Mouse (Mus musculus): ENCODE measurements around the gene Hdac5. TPM values are rescaled to one million over a fixed set of nuclear protein-coding genes. Genes with fewer than 3 reads are reported as not detected.

The Hdac5 gene
- polyA plus RNA-seq, 1 experiment from 2014 or later: 54.5 TPM

GRCm38 (mm10) chr11:102265816-102266215 lies 35.9 kb upstream of the Hdac5 start:
- WGBS: 58% methylated on average over 14 of the region's 14 CpGs
- peaks cover 12 to 16% of the 10 kb centered on the region in 2 experiments for H3K4me1 ChIP-seq (ENCODE audit: control insufficient read depth in 2 of 2, insufficient read depth in 2 of 2, low read length in 2 of 2)
- no peak overlapping the region for H3K9ac ChIP-seq (ENCODE audit: low read length)
- no peak overlapping the region for H3K4me3 ChIP-seq (ENCODE audit: control insufficient read depth in 1 of 2, insufficient read depth in 1 of 2, low read depth in 1 of 2, low read length in 2 of 2)
- ATAC-seq (ENCODE audit: insufficient number of reproducible peaks, insufficient read depth, low FRiP score, low read depth): no peak
- H3K36me3 ChIP-seq (ENCODE audit: control insufficient read depth, insufficient read depth, low read length): peaks cover 25% of the 10 kb centered on the region
- H3K27me3 ChIP-seq (ENCODE audit: control insufficient read depth, insufficient read depth, low read length): no peaks in the 10 kb centered on the region
- no peaks in the 10 kb centered on the region for H3K9me3 ChIP-seq (ENCODE audit: control insufficient read depth, low read length)
- H3K4me2 ChIP-seq (ENCODE audit: low read length): no peak overlapping the region
- H3K27ac ChIP-seq (replicated peaks in 1 of 2; ENCODE audit: control insufficient read depth in 1 of 2, insufficient read depth in 1 of 2, low read depth in 2 of 2, low read length in 2 of 2): no peak overlapping the region

- H3K4me3 ChIP-seq (ENCODE audit: control insufficient read depth in 1 of 2, insufficient read depth in 1 of 2, low read depth in 1 of 2, low read length in 2 of 2): no peak overlapping the region
- WGBS: 91% methylated on average over 7 of the region's 7 CpGs
- no peak overlapping the region for H3K4me2 ChIP-seq (ENCODE audit: low read length)
- no peak overlapping the region for H3K9ac ChIP-seq (ENCODE audit: low read length)
- no peak overlapping the region for H3K27ac ChIP-seq (replicated peaks in 1 of 2; ENCODE audit: control insufficient read depth in 1 of 2, insufficient read depth in 1 of 2, low read depth in 2 of 2, low read length in 2 of 2)
- H3K4me1 ChIP-seq (ENCODE audit: control insufficient read depth in 2 of 2, insufficient read depth in 2 of 2, low read length in 2 of 2): peaks cover 7 to 10% of the 10 kb centered on the region in 2 experiments
- H3K9me3 ChIP-seq (ENCODE audit: control insufficient read depth, low read length): no peaks in the 10 kb centered on the region
- ATAC-seq (ENCODE audit: insufficient number of reproducible peaks, insufficient read depth, low FRiP score, low read depth): no peak
- no peaks in the 10 kb centered on the region for H3K27me3 ChIP-seq (ENCODE audit: control insufficient read depth, insufficient read depth, low read length)
- peaks cover 47% of the 10 kb centered on the region for H3K36me3 ChIP-seq (ENCODE audit: control insufficient read depth, insufficient read depth, low read length)
Observed at GRCm38 (mm10) chr11:102263211-102263610, 33.2 kb upstream of the Hdac5 start.

- Histone ChIP-seq H3K4me2 (ENCODE audit: low read length) (no peak overlapping the region), H3K27ac (replicated peaks in 1 of 2; ENCODE audit: control insufficient read depth in 1 of 2, insufficient read depth in 1 of 2, low read depth in 2 of 2, low read length in 2 of 2) (no peak overlapping the region), H3K4me1 (ENCODE audit: control insufficient read depth in 2 of 2, insufficient read depth in 2 of 2, low read length in 2 of 2) (peaks cover 19 to 22% of the 10 kb centered on the region in 2 experiments), H3K27me3 (ENCODE audit: control insufficient read depth, insufficient read depth, low read length) (no peaks in the 10 kb centered on the region), H3K9me3 (ENCODE audit: control insufficient read depth, low read length) (no peaks in the 10 kb centered on the region), H3K9ac (ENCODE audit: low read length) (no peak overlapping the region), H3K36me3 (ENCODE audit: control insufficient read depth, insufficient read depth, low read length) (peaks cover 46% of the 10 kb centered on the region), H3K4me3 (ENCODE audit: control insufficient read depth in 1 of 2, insufficient read depth in 1 of 2, low read depth in 1 of 2, low read length in 2 of 2) (no peak overlapping the region)
- 91% methylated on average over 3 of the region's 3 CpGs for WGBS
- no peak for ATAC-seq (ENCODE audit: insufficient number of reproducible peaks, insufficient read depth, low FRiP score, low read depth)
Observed at GRCm38 (mm10) chr11:102258521-102258920, 28.6 kb upstream of the Hdac5 start.

GRCm38 (mm10) chr11:102258095-102258494 lies 28.1 kb upstream of the Hdac5 start:
- Histone ChIP-seq H3K9me3 (ENCODE audit: control insufficient read depth, low read length) (no peaks in the 10 kb centered on the region), H3K27ac (replicated peaks in 1 of 2; ENCODE audit: control insufficient read depth in 1 of 2, insufficient read depth in 1 of 2, low read depth in 2 of 2, low read length in 2 of 2) (no peak overlapping the region), H3K27me3 (ENCODE audit: control insufficient read depth, insufficient read depth, low read length) (no peaks in the 10 kb centered on the region), H3K4me3 (ENCODE audit: control insufficient read depth in 1 of 2, insufficient read depth in 1 of 2, low read depth in 1 of 2, low read length in 2 of 2) (no peak overlapping the region), H3K36me3 (ENCODE audit: control insufficient read depth, insufficient read depth, low read length) (peaks cover 43% of the 10 kb centered on the region), H3K9ac (ENCODE audit: low read length) (no peak overlapping the region), H3K4me2 (ENCODE audit: low read length) (no peak overlapping the region), H3K4me1 (ENCODE audit: control insufficient read depth in 2 of 2, insufficient read depth in 2 of 2, low read length in 2 of 2) (peaks cover 19 to 22% of the 10 kb centered on the region in 2 experiments)
- no peak for ATAC-seq (ENCODE audit: insufficient number of reproducible peaks, insufficient read depth, low FRiP score, low read depth)
- WGBS: 65% methylated on average over 6 of the region's 6 CpGs

GRCm38 (mm10) chr11:102257514-102257913 lies 27.5 kb upstream of the Hdac5 start:
- no peak overlapping the region; the same call in 1 of the 2 replicates for H3K9ac ChIP-seq (ENCODE audit: low read length)
- no peak overlapping the region for H3K4me2 ChIP-seq (ENCODE audit: low read length)
- no peaks in the 10 kb centered on the region for H3K9me3 ChIP-seq (ENCODE audit: control insufficient read depth, low read length)
- H3K36me3 ChIP-seq (ENCODE audit: control insufficient read depth, insufficient read depth, low read length): peaks cover 41% of the 10 kb centered on the region
- no peak overlapping the region for H3K4me3 ChIP-seq (ENCODE audit: control insufficient read depth in 1 of 2, insufficient read depth in 1 of 2, low read depth in 1 of 2, low read length in 2 of 2)
- no peak overlapping the region for H3K27ac ChIP-seq (replicated peaks in 1 of 2; ENCODE audit: control insufficient read depth in 1 of 2, insufficient read depth in 1 of 2, low read depth in 2 of 2, low read length in 2 of 2)
- peaks cover 19 to 22% of the 10 kb centered on the region in 2 experiments for H3K4me1 ChIP-seq (ENCODE audit: control insufficient read depth in 2 of 2, insufficient read depth in 2 of 2, low read length in 2 of 2)
- ATAC-seq (ENCODE audit: insufficient number of reproducible peaks, insufficient read depth, low FRiP score, low read depth): no peak
- H3K27me3 ChIP-seq (ENCODE audit: control insufficient read depth, insufficient read depth, low read length): no peaks in the 10 kb centered on the region
- 41% methylated on average over 9 of the region's 9 CpGs for WGBS

- Histone ChIP-seq H3K9me3 (ENCODE audit: control insufficient read depth, low read length) (no peaks in the 10 kb centered on the region), H3K27ac (replicated peaks in 1 of 2; ENCODE audit: control insufficient read depth in 1 of 2, insufficient read depth in 1 of 2, low read depth in 2 of 2, low read length in 2 of 2) (peak overlapping the region in 1 of 2 experiments; percentile 58; a peak in 1 of 4 replicates), H3K9ac (ENCODE audit: low read length) (peak overlapping the region; percentile 77), H3K4me2 (ENCODE audit: low read length) (peak overlapping the region; percentile 76), H3K36me3 (ENCODE audit: control insufficient read depth, insufficient read depth, low read length) (peaks cover 16% of the 10 kb centered on the region), H3K4me1 (ENCODE audit: control insufficient read depth in 2 of 2, insufficient read depth in 2 of 2, low read length in 2 of 2) (peaks cover 22 to 32% of the 10 kb centered on the region in 2 experiments), H3K27me3 (ENCODE audit: control insufficient read depth, insufficient read depth, low read length) (no peaks in the 10 kb centered on the region), H3K4me3 (ENCODE audit: control insufficient read depth in 1 of 2, insufficient read depth in 1 of 2, low read depth in 1 of 2, low read length in 2 of 2) (peak overlapping the region; percentile 74 to 98)
- no peak for ATAC-seq (ENCODE audit: insufficient number of reproducible peaks, insufficient read depth, low FRiP score, low read depth)
- 12% methylated on average over 9 of the region's 9 CpGs for WGBS
Observed at GRCm38 (mm10) chr11:102249351-102250090, 19.6 kb upstream of the Hdac5 start.

- ATAC-seq (ENCODE audit: insufficient number of reproducible peaks, insufficient read depth, low FRiP score, low read depth): peak; percentile 40; the same call in 1 of the 2 replicates
- Histone ChIP-seq H3K4me2 (ENCODE audit: low read length) (peak within 1 kb of the TSS; percentile 76), H3K9ac (ENCODE audit: low read length) (peak within 1 kb of the TSS; percentile 77), H3K36me3 (ENCODE audit: control insufficient read depth, insufficient read depth, low read length) (peaks cover 16% of the 10 kb centered on the region), H3K27me3 (ENCODE audit: control insufficient read depth, insufficient read depth, low read length) (no peaks in the 10 kb centered on the region), H3K27ac (replicated peaks in 1 of 2; ENCODE audit: control insufficient read depth in 1 of 2, insufficient read depth in 1 of 2, low read depth in 2 of 2, low read length in 2 of 2) (peak within 1 kb of the TSS; percentile 55 to 58), H3K4me1 (ENCODE audit: control insufficient read depth in 2 of 2, insufficient read depth in 2 of 2, low read length in 2 of 2) (peaks cover 16 to 24% of the 10 kb centered on the region in 2 experiments), H3K9me3 (ENCODE audit: control insufficient read depth, low read length) (no peaks in the 10 kb centered on the region), H3K4me3 (ENCODE audit: control insufficient read depth in 1 of 2, insufficient read depth in 1 of 2, low read depth in 1 of 2, low read length in 2 of 2) (peak within 1 kb of the TSS; percentile 74 to 98)
- 0% methylated on average over 41 of the region's 41 CpGs for WGBS
Observed at GRCm38 (mm10) chr11:102248630-102249230, 18.8 kb upstream of the Hdac5 start, which contains the start of gene BC030867. BC030867 (plus strand) TSS chr11:102248882.
